Mouse (Mus musculus) heart, adult 11 months (tissue): ENCODE measurements around the gene Rpl3.

Experiments
- DNase-seq: peaks from one replicate; pipeline ENCODE4 v3.0.0; 2022

Gene Rpl3

GRCm38 (mm10) chr15:80083740-80084139 lies 7.9 kb downstream of the Rpl3 start:
- no peak for DNase-seq

GRCm38 (mm10) chr15:80083276-80083731 lies 8.4 kb downstream of the Rpl3 start:
- DNase-seq: peak; percentile 99

GRCm38 (mm10) chr15:80082661-80083275 lies 8.9 kb downstream of the Rpl3 start:
- DNase-seq: no peak

DNA sequence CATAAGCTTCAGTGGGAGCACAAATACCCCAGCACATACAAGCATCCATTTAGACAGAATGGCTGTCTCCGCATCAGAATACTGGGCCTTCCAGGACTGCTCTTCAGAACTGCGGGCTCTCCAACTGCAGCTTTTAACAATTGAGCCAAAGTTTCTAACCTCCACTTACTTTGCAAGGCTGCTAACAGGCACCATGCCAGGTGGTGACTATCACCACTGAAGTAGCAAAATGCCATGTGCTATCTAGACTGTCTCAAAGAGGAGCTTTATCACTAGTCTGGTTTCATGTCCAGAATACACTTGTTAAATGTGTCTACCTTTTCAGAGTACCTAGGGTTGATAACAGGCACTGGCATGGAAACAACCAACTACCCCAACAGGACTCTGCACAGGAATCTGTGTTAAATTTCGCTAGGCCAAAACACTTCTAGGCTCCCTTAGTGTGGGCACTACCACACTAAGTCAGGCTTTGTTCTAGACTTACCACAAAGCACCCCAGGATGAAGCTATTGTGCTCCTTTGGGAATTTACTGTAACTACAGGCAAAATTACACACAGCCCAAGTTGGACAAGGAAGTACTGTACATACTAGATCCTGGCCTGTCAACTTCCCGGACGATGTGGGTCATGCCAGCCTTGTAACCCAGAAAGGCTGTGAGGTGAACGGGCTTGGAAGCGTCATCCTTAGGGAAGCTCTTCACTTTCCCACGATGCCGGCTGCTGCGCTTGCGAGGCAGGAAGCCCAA lies 9.7 kb downstream of the Rpl3 start:
- no peak for DNase-seq

DNA sequence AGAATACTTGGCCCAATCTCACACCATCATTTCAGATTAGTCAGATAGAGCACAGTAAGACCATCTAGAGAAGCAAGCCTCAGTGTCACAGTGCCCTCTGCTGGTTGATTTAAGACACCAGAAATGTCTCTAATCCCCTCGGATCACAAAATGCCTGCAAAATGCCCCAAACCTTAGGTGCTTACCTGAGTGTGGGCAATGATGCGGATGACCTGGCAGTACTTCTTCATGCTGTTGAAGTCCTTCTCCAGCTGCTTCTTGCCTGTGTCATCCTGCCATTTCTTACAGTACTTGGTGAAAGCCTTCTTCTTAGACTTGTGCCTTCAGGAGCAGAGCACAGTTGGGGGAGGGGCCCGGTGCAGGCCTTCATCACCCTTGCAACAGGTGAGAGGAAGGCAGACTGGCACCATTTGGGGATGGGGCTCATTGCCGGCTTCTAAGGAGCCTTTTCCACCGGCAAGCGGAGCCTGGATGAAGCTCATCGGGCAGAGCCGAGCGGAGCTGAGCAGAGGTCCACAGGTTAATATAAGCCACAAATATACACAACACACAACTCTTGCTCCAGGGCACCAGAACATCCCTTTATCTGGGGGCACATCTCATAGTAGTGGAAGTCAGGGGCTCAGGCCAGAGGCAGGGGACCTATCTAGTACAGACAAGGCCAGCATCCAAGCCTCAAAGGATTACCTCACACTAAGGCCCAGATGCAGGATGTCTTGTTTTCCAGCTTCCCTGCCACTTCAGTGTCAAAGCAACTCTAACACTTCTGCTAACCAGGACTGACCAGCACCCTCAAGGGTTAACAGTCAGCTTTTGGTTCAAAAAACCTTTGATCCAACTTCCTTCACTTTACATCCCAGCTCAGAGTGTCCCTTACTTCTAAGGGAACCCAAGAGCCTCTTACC lies 10.7 kb downstream of the Rpl3 start:
- peak; percentile 93 for DNase-seq

- no peak for DNase-seq
Measured at GRCm38 (mm10) chr15:80079954-80080353, 11.7 kb downstream of the Rpl3 start.

DNA sequence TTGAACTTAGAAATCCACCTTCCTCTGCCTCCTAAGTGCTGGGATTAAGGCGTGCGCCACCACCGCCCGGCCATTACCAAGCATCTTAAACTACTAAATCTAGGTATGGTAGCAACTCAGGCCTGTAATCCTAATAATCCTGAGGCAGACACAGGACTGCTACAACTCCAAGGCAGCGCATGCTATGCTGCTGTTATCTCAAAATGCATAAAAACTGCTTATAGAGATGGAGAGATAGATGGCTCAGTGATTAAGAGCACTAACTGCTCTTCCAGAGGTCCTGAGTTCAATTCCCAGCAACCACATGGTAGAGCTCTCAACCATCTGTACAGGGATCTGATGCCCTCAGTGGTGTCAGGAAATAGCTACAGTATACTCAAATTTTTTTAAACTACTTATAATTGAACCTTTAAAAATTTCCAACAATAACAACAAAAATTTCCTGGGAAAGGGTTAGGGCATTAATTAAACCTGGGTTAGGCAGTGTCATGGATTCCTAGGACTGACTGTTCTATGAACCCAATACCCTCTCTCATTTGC lies 12.5 kb downstream of the Rpl3 start:
- no peak for DNase-seq

DNA sequence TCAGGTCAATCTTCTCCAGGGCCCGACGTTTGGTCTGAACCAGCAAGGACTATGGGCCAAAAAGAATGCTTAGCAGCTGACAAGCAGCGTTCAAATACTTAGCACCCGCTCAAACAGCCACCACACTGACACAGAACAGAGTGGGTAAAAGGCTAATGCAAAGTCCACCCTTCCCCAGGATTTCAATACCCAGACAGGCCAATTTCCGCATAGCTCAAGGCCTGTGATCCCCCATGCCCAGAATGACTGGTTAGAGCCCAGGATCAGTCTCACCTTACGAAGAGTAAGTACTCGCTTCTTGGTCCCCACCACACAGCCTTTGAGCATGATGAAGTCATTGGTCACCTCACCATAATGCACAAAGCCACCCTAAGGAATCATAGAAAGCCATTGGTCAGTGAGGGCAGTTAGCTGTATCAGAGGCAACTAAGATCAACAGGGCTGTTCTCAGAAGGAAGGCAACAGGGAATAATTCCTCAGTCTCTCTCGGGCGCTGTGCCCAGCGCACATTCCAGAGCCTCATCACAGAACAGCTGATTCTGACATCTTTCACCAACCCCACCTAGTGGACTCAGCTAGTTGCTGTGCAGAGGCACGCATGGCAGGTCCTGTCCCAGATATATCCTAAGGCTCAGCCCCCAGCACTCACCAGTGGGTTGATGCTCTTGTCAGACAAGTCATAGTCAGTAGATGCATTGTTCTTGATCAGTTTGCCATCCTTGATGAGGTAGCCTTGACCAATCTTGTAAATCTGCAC lies 13.4 kb downstream of the Rpl3 start:
- DNase-seq: no peak

DNA sequence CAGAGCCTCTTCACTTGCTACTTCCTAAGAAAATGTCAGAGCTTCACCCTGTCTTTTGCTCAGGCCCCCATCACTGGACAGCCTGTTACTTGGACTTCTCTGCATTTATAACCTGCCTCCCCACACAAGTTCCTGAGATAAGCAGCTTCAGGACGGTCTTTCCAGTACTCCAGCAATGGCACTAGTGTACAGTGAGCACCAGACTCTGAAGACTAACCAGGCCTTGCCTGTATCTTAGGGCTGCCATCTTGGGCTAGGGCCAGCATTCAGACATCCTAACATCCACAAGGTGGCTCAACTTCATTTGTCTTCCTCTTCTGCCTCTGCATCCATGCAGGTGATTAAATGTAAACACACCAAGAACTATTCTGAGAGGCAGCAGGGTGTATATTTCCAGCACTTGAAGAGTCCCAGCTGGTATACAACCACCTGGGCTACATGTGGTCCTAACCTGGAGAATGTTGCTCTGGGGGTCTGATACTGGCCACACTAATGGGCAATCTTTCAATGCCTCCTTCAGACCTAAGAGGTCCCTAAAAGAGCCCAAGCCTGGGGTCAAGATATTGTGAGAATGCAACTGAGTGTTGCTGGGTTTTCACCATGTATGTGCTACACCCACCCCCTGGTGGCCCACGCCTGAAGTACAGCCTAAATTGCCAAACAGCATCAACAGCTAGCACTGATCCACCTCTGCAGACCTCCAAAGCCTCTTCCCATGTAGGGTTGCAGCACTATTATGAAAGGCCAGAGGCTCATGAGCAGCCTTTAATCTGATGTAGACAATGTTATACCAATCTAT lies 15.1 kb downstream of the Rpl3 start:
- DNase-seq: peak; percentile 96

- no peak for DNase-seq
Measured at GRCm38 (mm10) chr15:80075733-80076337, 15.8 kb downstream of the Rpl3 start.

GRCm38 (mm10) chr15:80075374-80075694 lies 16.3 kb downstream of the Rpl3 start:
- DNase-seq: peak; percentile 93

DNA sequence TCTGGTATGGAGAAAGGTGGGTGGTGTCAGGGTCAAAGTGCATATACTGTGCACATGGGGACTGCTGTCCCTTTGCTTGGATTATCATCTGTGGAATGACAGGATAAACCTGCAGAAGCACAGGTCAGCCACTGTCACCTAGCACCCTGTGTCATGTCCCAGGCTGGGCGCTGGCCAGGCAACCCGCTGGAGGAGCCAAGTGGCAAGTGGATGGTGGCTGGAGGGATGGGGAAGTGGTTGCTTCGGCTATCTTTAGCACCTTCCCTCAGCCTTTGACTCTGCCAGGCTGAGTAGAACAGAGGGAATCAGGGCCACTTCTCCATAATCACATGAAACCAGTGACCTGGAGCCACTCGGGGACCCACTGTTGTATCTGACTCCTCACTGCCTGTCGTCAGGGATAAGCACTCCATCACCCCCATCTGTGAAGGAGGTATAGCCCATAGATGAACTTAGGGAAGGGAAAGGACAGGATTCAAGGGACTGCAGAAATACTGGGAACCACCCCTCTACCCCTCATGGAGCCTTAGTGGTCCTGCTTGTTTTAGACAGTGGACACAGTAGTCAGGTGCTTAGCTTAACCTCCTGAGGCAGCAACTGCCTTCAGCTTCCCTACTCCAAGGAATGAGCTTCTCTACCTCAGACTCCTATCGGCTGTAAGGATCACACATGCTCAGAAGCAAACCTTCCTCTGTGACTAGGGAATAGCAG lies 16.9 kb downstream of the Rpl3 start:
- DNase-seq: peak; percentile 98

GRCm38 (mm10) chr15:80073256-80073621 lies 18.4 kb downstream of the Rpl3 start:
- no peak for DNase-seq

DNA sequence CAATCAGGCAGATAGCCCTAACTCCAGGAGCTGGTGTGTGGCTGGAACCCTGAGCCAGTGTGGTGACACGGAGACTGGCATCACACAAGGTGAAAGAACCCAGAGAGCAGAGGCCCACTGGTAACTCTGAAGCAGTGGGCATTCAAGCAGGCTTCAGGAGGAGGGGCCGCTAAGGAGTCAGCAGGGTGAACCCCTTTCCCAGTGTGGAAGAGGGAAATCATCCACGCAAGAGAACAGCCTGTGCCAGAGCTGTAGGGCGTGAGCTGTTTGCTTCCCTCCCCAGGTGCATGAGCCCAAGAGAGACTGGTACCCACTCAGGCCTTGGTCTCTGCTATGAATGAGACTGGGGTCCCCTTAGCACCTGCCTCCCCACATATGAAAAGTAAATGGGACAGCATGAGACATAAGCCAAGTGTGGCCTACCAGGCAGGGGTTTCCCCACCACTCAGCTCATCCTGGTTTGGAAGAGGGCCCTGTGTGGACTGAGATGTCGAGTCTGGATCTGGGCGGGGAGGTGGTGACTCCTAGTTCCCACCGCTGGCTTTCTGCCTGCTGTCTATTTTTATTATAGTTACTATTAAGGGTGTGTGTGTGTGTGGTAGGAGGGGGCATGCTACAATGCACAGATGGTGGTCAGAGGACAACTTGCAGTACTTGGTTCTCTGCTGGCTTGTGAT lies 19.0 kb downstream of the Rpl3 start:
- peak; percentile 94 for DNase-seq

DNA sequence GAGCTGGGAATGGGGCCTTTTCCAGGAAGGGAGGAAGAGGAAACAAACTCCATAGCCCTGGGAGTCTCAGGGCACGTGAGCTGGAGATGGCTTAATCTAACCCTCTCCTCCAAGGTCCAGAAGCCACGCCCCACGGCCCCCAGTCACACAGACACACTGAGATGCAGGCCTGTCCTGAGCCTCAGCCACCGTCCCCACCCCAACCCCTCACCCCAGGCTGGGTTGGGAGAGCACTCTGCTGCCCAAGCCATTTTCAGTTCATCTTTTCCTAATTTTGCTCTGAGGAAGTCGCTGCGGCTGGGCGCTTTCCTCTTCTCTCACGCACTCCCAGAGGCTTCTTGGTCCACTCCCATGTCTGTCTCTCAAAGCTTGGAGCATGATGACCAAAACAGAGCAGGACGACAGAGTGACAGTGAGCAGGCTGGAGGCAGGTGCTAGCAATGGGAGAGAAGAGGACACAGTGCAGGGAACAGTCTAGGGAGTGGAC lies 19.7 kb downstream of the Rpl3 start:
- DNase-seq: peak; percentile 99

DNA sequence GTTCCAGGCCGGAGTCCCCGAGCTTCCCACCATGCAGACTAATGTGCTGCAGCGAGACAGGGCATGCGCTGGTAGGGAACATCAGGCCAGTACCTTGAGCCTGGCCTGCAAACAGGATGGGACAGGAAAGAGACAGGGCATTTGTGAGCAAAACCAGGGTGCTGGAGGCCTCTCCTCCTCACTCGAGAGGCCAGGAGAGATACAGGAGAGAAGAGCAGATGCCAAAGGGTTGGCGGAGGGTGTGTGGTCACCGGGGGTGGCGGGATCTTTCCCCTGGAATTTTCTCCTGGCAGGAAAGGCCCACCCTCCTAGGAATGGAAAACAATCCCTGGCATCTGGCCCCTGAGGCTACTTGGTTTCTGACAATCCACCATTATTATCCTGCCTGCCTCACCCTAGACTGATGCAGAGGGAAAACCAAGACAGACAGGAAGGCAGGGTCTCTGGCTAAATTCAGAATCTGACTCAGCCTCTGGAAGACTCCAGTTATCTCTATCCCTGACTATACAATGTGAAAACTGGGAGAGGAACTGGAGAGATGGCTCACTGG lies 21.5 kb downstream of the Rpl3 start:
- peak; percentile 92 for DNase-seq

- DNase-seq: no peak
Measured at GRCm38 (mm10) chr15:80069171-80069570, 22.5 kb downstream of the Rpl3 start.

DNA sequence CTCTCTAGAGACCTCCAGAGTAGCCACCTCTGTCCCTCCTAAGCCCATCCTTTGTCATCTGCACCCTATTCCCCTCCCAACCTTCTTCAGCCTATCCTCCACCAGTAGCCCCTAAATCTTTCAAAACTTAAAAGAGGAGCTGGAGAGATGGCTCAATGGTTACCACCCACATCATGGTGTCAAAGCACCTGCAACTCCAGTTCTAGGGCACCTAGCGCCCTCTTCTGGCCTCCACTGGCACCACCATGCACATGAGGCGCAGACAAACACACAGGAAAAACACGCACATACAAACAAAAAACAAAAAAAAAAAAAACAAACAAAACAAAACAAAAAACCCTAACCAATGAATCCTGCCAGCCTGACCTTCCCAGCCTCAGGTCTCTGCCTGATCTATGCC lies 25.1 kb downstream of the Rpl3 start:
- DNase-seq: no peak

DNA sequence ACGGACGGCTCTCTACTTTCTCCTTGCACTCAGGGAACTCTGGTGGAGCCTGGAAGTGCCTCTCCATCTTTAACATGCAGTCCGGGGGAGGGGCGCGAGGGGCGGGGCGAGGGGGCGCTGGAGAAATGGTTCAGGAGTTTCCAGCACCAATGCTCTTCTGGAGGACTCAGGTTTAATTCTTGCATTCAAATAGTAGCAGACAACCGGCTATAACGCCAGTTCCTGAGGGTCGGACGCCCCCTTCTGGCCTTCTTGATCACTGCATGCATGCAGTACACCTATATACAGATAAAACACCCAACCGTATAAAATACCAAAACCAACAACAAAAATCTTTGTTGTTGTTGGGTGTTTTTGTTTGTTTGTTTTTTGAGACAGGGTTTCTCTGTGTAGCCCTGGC lies 26.3 kb downstream of the Rpl3 start:
- no peak for DNase-seq

DNA sequence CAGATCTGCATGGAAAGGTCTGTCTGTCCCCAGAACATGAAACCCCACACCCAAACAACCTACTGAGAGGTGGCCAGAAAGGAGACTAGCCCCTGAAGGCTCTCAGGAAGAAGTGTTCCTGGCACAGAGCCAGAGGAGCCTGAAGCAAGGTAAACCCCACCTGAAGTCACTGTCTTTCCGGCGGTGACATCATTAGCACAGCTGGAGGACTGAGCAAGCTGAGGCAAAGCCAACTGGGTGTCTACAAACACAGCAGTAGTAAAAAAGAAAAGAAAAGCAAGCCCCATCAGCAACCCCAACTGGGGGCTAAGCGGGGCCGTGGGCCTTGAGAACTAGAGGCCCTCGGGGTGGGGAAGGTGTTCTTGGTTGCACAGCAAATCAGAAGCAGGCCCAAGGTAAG lies 26.7 kb downstream of the Rpl3 start:
- DNase-seq: no peak
